Comparison of ENCODE assay signal across 24 mouse cellular contexts in genomic region chr5:111728411-111728810, GRCm38 (mm10). TPM values are rescaled to one million over a fixed set of nuclear protein-coding genes. Genes with fewer than 3 reads are reported as not detected.
DNase-seq lines count a peak whose midpoint lies in the region; ATAC-seq and TF ChIP-seq lines count a peak whose summit lies in the region.
"Had no signal": no experiment of that assay in that cellular context is flagged by ENCODE, and none has a peak within 500 bp of the region (broad histone marks: within the 10 kb centered on the region; RNA-seq: fewer than 3 reads in every experiment).

No protein-coding gene starts in this region.

- no peak overlapping the region for H3K27ac ChIP-seq in hindbrain, postnatal 0 days
- no peak overlapping the region for H3K27ac ChIP-seq in hindbrain, embryonic 14.5 days
- no peak overlapping the region for H3K27ac ChIP-seq in liver, postnatal 0 days (ENCODE audit: low read depth)
- H3K27ac ChIP-seq: forebrain, embryonic 12.5 days; heart, embryonic 15.5 days; hindbrain, embryonic 10.5 days; intestine, embryonic 15.5 days; limb, embryonic 15.5 days had no signal

- peak; percentile 57 for TF ChIP-seq CTCF in hindbrain, postnatal 0 days (IDR thresholded peaks at IDR 0.05; ENCODE audit: low read depth)
- peak; percentile 39; the same call in 1 of the 2 replicates for TF ChIP-seq CTCF in liver, postnatal 0 days (IDR thresholded peaks at IDR 0.05; ENCODE audit: low read depth)

- no peak overlapping the region for H3K4me2 ChIP-seq in hindbrain, postnatal 0 days (ENCODE audit: low read depth, low read length)
- H3K4me2 ChIP-seq in hindbrain, embryonic 14.5 days (replicated peaks), result no peak overlapping the region
- H3K4me2 ChIP-seq in liver, postnatal 0 days (ENCODE audit: low read depth, low read length), result no peak overlapping the region
- H3K4me2 ChIP-seq: forebrain, embryonic 12.5 days; heart, embryonic 15.5 days; intestine, embryonic 15.5 days; limb, embryonic 15.5 days had no signal

- 77% methylated on average over 4 of the region's 4 CpGs for WGBS in hindbrain, postnatal 0 days
- 83% methylated on average over 4 of the region's 4 CpGs for WGBS in hindbrain, embryonic 14.5 days
- 66% methylated on average over 4 of the region's 4 CpGs for WGBS in liver, postnatal 0 days (ENCODE audit: insufficient replicate concordance)

- H3K9me3 ChIP-seq in hindbrain, postnatal 0 days (ENCODE audit: low read length), result no peaks in the 10 kb centered on the region
- no peaks in the 10 kb centered on the region for H3K9me3 ChIP-seq in hindbrain, embryonic 14.5 days (ENCODE audit: control insufficient read depth, low read length)
- H3K9me3 ChIP-seq in liver, postnatal 0 days (ENCODE audit: low read length), result no peaks in the 10 kb centered on the region
- H3K9me3 ChIP-seq: heart, embryonic 15.5 days; intestine, embryonic 15.5 days; limb, embryonic 15.5 days had no signal

- no peak for TF ChIP-seq EP300 in liver, postnatal 0 days (IDR thresholded peaks at IDR 0.05; ENCODE audit: low read depth)

- no peak for DNase-seq in hindbrain, postnatal 0 days (ENCODE audit: low spot score)
- DNase-seq in hindbrain, embryonic 14.5 days (ENCODE audit: low spot score), result no peak
- DNase-seq in liver, postnatal 0 days, result no peak
- DNase-seq in liver (no peak), ES-CJ7 (ENCODE audit: low read depth, low spot score) (peak; percentile 16)
- DNase-seq in naive thymus-derived CD4-positive, alpha-beta T cell, adult 2 months (ENCODE audit: low read depth), result peak; percentile 8
- no peak for DNase-seq in spleen, adult 18-20 months
- DNase-seq: adrenal gland, adult 2 months; cerebellum, adult 11-12 months; cerebellum, postnatal 25 days; kidney, postnatal 25 days; lung, postnatal 10 days; right cerebral cortex, postnatal 4 days; thymus, adult 18-20 months had no signal

- ATAC-seq in hindbrain, postnatal 0 days, result no peak
- ATAC-seq in hindbrain, embryonic 14.5 days (ENCODE audit: low FRiP score), result no peak
- no peak for ATAC-seq in liver, postnatal 0 days
- ATAC-seq: intestine, embryonic 15.5 days had no signal

- no peak overlapping the region for H3K9ac ChIP-seq in hindbrain, postnatal 0 days (replicated peaks; ENCODE audit: low read length)
- no peak overlapping the region for H3K9ac ChIP-seq in hindbrain, embryonic 14.5 days
- H3K9ac ChIP-seq in liver, postnatal 0 days (replicated peaks), result no peak overlapping the region
- H3K9ac ChIP-seq: forebrain, embryonic 12.5 days; heart, embryonic 15.5 days; intestine, embryonic 15.5 days; limb, embryonic 15.5 days had no signal

- no peak overlapping the region for H3K4me3 ChIP-seq in hindbrain, postnatal 0 days (ENCODE audit: low read length)
- no peak overlapping the region for H3K4me3 ChIP-seq in hindbrain, embryonic 14.5 days (replicated peaks; ENCODE audit: low read length)
- H3K4me3 ChIP-seq in liver, postnatal 0 days (ENCODE audit: low read depth, low read length), result no peak overlapping the region
- H3K4me3 ChIP-seq: forebrain, embryonic 12.5 days; heart, embryonic 15.5 days; hindbrain, embryonic 10.5 days; intestine, embryonic 15.5 days; limb, embryonic 15.5 days had no signal

- no peaks in the 10 kb centered on the region for H3K36me3 ChIP-seq in hindbrain, postnatal 0 days (ENCODE audit: insufficient read depth, low read length)
- no peaks in the 10 kb centered on the region for H3K36me3 ChIP-seq in hindbrain, embryonic 14.5 days (replicated peaks; ENCODE audit: control insufficient read depth, insufficient read depth)
- H3K36me3 ChIP-seq in liver, postnatal 0 days (replicated peaks; ENCODE audit: insufficient read depth, low read length), result no peaks in the 10 kb centered on the region
- H3K36me3 ChIP-seq: forebrain, embryonic 12.5 days; heart, embryonic 15.5 days; hindbrain, embryonic 10.5 days; intestine, embryonic 15.5 days; limb, embryonic 15.5 days had no signal

- H3K4me1 ChIP-seq in hindbrain, postnatal 0 days (ENCODE audit: insufficient read depth, low read length), result peaks cover 25% of the 10 kb centered on the region; the same call in 1 of the 2 replicates
- peaks cover 35% of the 10 kb centered on the region for H3K4me1 ChIP-seq in hindbrain, embryonic 14.5 days (replicated peaks; ENCODE audit: control insufficient read depth, insufficient read depth, low read length)
- no peaks in the 10 kb centered on the region for H3K4me1 ChIP-seq in liver, postnatal 0 days (ENCODE audit: insufficient read depth)

- H3K27me3 ChIP-seq in hindbrain, postnatal 0 days (ENCODE audit: insufficient read depth, low read length), result no peaks in the 10 kb centered on the region
- no peaks in the 10 kb centered on the region for H3K27me3 ChIP-seq in hindbrain, embryonic 14.5 days (ENCODE audit: control insufficient read depth, insufficient read depth, low read length)
- no peaks in the 10 kb centered on the region for H3K27me3 ChIP-seq in liver, postnatal 0 days (ENCODE audit: insufficient read depth, low read length)
- H3K27me3 ChIP-seq: heart, embryonic 15.5 days; intestine, embryonic 15.5 days; limb, embryonic 15.5 days had no signal

RNA-seq across cellular contexts. Expression of gene Gm26897, which starts 5.3 kb away (rescaled TPM):
- not detected in 2 replicates for total RNA-seq in hindbrain, postnatal 0 days (2014; rRNA removed)
- not detected in 2 replicates for polyA plus RNA-seq in hindbrain, postnatal 0 days (2015; fragmentation: Nextera tagmentation; extraction: Ambion mirVana)
- not detected in 2 replicates for polyA plus RNA-seq in hindbrain, embryonic 14.5 days (2014; fragmentation: Nextera tagmentation; extraction: Ambion mirVana)
- not detected in 2 replicates for polyA plus RNA-seq in liver, postnatal 0 days (2015; fragmentation: Nextera tagmentation; extraction: Ambion mirVana)
- total RNA-seq: adrenal gland, adult 2 months; granulocyte monocyte progenitor cell, adult 5-6 weeks; layer of hippocampus, postnatal 10 days; left cerebral cortex, postnatal 25 days; monocyte, adult 5-6 weeks had no signal
- polyA plus RNA-seq: adrenal gland, adult 2 months; forebrain, embryonic 12.5 days; heart, embryonic 15.5 days; hindbrain, embryonic 10.5 days; intestine, embryonic 15.5 days; limb, embryonic 15.5 days; neural tube, embryonic 14.5 days had no signal

Comparison
In these comparisons a context has a peak if more than half of its experiments do, and no peak if none do; other contexts are left out.
1. DNase-seq: peak in ES-CJ7 (single experiment) and naive thymus-derived CD4-positive, alpha-beta T cell, adult 2 months (single experiment); none in hindbrain, postnatal 0 days (single experiment), hindbrain, embryonic 14.5 days (single experiment), liver, postnatal 0 days (single experiment), liver (single experiment) and spleen, adult 18-20 months (0 of 2).